Mouse (Mus musculus): ENCODE results near the gene Serpina3m. TPM values are rescaled to one million over a fixed set of nuclear protein-coding genes. Genes with fewer than 3 reads are reported as not detected.
"Not testable (repeated sequence)": the region's sequence is repeated elsewhere in the genome, so short reads cannot be mapped to it uniquely, and the experiment has no call there.

Serpina3m gene
- polyA plus RNA-seq (2015; fragmentation: Nextera tagmentation; extraction: Ambion mirVana), result 0.11 and 0.14 TPM in 2 replicates

- H3K27me3 ChIP-seq (ENCODE audit: control insufficient read depth, insufficient read depth, low read depth, low read length); H3K4me1 ChIP-seq (ENCODE audit: control insufficient read depth, low read depth, low read length); ATAC-seq (ENCODE audit: low read depth); H3K4me3 ChIP-seq (ENCODE audit: low read depth, low read length); H3K4me2 ChIP-seq (ENCODE audit: low read depth, low read length); H3K9ac ChIP-seq (ENCODE audit: low read depth, low read length); H3K27ac ChIP-seq (ENCODE audit: low read length); H3K36me3 ChIP-seq (ENCODE audit: control insufficient read depth, insufficient read depth); H3K9me3 ChIP-seq (replicated peaks; ENCODE audit: control insufficient read depth, low read length): not testable (repeated sequence)
- WGBS (ENCODE audit: insufficient replicate concordance), result 53% methylated on average over 3 of the region's 3 CpGs
Measured at GRCm38 (mm10) chr12:104338226-104338625, at the start of gene Serpina3m, which contains the start of gene Serpina3k. TSS of gene Serpina3m (plus strand) at chr12:104338486. TSS of gene Serpina3k (plus strand) at chr12:104338486.

DNA sequence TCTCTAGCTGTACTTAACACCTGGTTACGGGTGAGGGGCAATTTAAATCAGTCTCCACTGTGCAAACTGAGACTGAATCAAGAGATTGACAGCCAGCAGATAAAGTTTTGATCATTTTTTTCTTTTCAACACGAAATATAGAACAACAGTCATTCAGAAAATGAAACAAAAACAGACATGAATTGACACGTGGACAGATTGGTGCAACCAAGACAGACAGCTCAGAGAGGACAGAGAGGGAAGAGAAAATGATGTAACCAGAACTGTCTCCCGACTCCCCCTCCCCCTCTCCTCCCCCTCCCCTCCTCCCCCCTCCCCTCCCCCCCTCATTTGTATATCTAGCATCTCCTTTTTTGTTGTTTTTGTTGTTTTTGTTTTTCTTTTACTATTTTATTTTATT, 48.4 kb upstream of the Serpina3m start:
- no peak overlapping the region for H3K4me3 ChIP-seq (ENCODE audit: low read depth, low read length)
- ATAC-seq (ENCODE audit: low read depth), result no peak
- H3K9me3 ChIP-seq (replicated peaks; ENCODE audit: control insufficient read depth, low read length), result no peaks in the 10 kb centered on the region
- H3K4me2 ChIP-seq (ENCODE audit: low read depth, low read length), result no peak overlapping the region
- no peaks in the 10 kb centered on the region for H3K27me3 ChIP-seq (ENCODE audit: control insufficient read depth, insufficient read depth, low read depth, low read length)
- H3K36me3 ChIP-seq (ENCODE audit: control insufficient read depth, insufficient read depth), result no peaks in the 10 kb centered on the region
- 25% methylated on average over 3 of the region's 4 CpGs for WGBS (ENCODE audit: insufficient replicate concordance)
- no peak overlapping the region for H3K9ac ChIP-seq (ENCODE audit: low read depth, low read length)
- H3K4me1 ChIP-seq (ENCODE audit: control insufficient read depth, low read depth, low read length), result no peaks in the 10 kb centered on the region
- H3K27ac ChIP-seq (ENCODE audit: low read length), result no peak overlapping the region

GRCm38 (mm10) chr12:104293963-104294362, 44.3 kb upstream of the Serpina3m start:
- WGBS (ENCODE audit: insufficient replicate concordance), result 61% methylated on average over 2 of the region's 2 CpGs
- H3K9ac ChIP-seq (ENCODE audit: low read depth, low read length), result no peak overlapping the region
- no peak for ATAC-seq (ENCODE audit: low read depth)

DNA sequence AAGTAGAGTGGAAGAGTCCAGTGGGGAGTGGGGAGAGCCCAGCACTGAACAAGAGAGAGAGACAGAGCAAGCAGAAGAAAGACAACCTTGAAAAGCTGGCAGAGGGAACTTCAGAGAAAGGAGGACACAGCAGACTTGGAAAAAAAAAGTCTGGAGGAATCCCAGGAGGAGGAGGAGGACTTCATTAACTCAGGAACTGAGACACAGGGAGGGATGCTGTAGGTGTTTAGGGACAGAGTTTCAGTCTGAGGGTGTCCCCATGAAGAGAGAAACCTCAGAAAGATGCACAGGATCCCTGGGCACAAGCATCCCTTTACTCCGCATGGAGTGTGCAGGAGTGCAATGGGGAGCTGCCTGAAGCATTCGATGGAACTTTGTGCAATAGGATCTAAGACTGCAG, 40.2 kb upstream of the Serpina3m start:
- 68% methylated on average over 2 of the region's 2 CpGs for WGBS (ENCODE audit: insufficient replicate concordance)
- ATAC-seq (ENCODE audit: low read depth), result no peak
- no peak overlapping the region for H3K9ac ChIP-seq (ENCODE audit: low read depth, low read length)
- H3K4me1 ChIP-seq (ENCODE audit: control insufficient read depth, low read depth, low read length), result no peaks in the 10 kb centered on the region
- no peak overlapping the region for H3K4me2 ChIP-seq (ENCODE audit: low read depth, low read length)
- no peaks in the 10 kb centered on the region for H3K27me3 ChIP-seq (ENCODE audit: control insufficient read depth, insufficient read depth, low read depth, low read length)
- no peaks in the 10 kb centered on the region for H3K36me3 ChIP-seq (ENCODE audit: control insufficient read depth, insufficient read depth)
- H3K4me3 ChIP-seq (ENCODE audit: low read depth, low read length), result no peak overlapping the region
- H3K27ac ChIP-seq (ENCODE audit: low read length), result no peak overlapping the region
- H3K9me3 ChIP-seq (replicated peaks; ENCODE audit: control insufficient read depth, low read length), result no peaks in the 10 kb centered on the region

More at GRCm38 (mm10) chr12:104293963-104294362, 44.3 kb upstream of the Serpina3m start:
- H3K4me1 ChIP-seq (ENCODE audit: control insufficient read depth, low read depth, low read length), result no peaks in the 10 kb centered on the region
- H3K4me3 ChIP-seq (ENCODE audit: low read depth, low read length), result no peak overlapping the region
- H3K27ac ChIP-seq (ENCODE audit: low read length), result no peak overlapping the region
- no peaks in the 10 kb centered on the region for H3K27me3 ChIP-seq (ENCODE audit: control insufficient read depth, insufficient read depth, low read depth, low read length)
- no peaks in the 10 kb centered on the region for H3K36me3 ChIP-seq (ENCODE audit: control insufficient read depth, insufficient read depth)
- H3K4me2 ChIP-seq (ENCODE audit: low read depth, low read length), result no peak overlapping the region
- no peaks in the 10 kb centered on the region for H3K9me3 ChIP-seq (replicated peaks; ENCODE audit: control insufficient read depth, low read length)

DNA sequence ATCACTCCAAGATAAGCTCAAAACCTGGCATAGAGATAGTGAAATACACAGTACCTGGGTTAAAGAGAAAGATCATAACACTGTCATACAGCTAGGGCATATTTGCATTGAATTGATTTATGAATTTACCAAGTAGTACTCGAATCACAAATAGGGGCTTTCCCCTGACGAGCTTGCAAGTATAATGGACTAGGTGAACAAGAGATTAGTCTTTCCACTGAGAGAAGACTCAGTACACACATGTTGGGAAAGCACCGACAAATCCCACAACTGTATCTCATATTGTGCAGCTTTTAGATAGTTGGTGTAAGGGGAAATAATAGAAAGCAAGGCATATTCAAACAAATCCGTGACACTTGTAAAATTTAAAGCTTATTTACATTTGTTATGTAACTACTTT, 32.3 kb upstream of the Serpina3m start:
- Histone ChIP-seq H3K4me1 (ENCODE audit: control insufficient read depth, low read depth, low read length) (no peaks in the 10 kb centered on the region), H3K27me3 (ENCODE audit: control insufficient read depth, insufficient read depth, low read depth, low read length) (no peaks in the 10 kb centered on the region), H3K9me3 (replicated peaks; ENCODE audit: control insufficient read depth, low read length) (no peaks in the 10 kb centered on the region), H3K36me3 (ENCODE audit: control insufficient read depth, insufficient read depth) (no peaks in the 10 kb centered on the region), H3K4me2 (ENCODE audit: low read depth, low read length) (no peak overlapping the region), H3K4me3 (ENCODE audit: low read depth, low read length) (no peak overlapping the region), H3K27ac (ENCODE audit: low read length) (no peak overlapping the region), H3K9ac (ENCODE audit: low read depth, low read length) (no peak overlapping the region)
- no peak for ATAC-seq (ENCODE audit: low read depth)
- WGBS (ENCODE audit: insufficient replicate concordance), result 56% methylated on average over 4 of the region's 4 CpGs

DNA sequence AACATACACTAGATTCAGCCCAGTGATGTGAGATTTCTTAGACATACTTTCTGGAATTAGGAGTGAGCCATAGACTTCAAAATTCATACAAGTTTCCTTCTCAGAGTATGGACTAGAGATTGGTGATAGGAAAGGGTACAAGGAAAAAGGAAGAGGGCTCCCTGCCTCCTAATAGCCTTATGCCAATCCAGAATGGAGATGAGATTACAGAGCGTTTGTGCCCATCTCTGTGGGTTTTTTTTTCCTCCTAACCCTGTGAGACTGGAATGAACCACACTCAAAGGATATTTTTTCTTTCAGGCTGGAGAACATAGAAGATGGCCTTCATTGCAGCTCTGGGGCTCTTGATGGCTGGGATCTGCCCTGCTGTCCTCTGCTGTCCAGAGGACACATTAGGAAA, 24.0 kb upstream of the Serpina3m start, which contains the start of gene Serpina3j:
TSS of gene Serpina3j (plus strand) at position 301 of the 400 bp plus-strand sequence.
- Histone ChIP-seq H3K4me1 (ENCODE audit: control insufficient read depth, low read depth, low read length) (no peaks in the 10 kb centered on the region), H3K9ac (ENCODE audit: low read depth, low read length) (no peak within 1 kb of the TSS), H3K27ac (ENCODE audit: low read length) (no peak within 1 kb of the TSS), H3K9me3 (replicated peaks; ENCODE audit: control insufficient read depth, low read length) (no peaks in the 10 kb centered on the region), H3K4me3 (ENCODE audit: low read depth, low read length) (no peak within 1 kb of the TSS), H3K4me2 (ENCODE audit: low read depth, low read length) (no peak within 1 kb of the TSS), H3K27me3 (ENCODE audit: control insufficient read depth, insufficient read depth, low read depth, low read length) (no peaks in the 10 kb centered on the region), H3K36me3 (ENCODE audit: control insufficient read depth, insufficient read depth) (no peaks in the 10 kb centered on the region)
- 56% methylated on average over 1 of the region's 1 CpGs for WGBS (ENCODE audit: insufficient replicate concordance)
- ATAC-seq (ENCODE audit: low read depth), result no peak

DNA sequence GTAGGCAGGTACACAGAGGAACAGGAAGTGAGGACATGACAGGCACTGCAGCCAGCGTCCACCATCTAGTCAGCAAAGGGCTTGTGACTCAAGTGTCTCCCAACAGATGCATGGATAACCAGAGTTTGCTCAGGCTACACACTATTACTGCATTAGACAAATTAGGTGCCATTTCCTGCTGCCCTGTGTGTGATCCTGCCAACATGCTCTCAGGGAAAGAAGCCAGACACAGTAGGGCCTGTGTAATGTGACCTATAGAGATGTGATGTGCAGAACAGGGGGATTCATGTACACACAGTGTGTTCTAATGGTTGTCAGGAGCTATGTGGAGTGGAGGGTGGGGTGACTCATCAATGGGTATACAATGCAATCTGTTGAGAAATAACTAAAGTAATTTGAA, 15.8 kb upstream of the Serpina3m start:
- Histone ChIP-seq H3K36me3 (ENCODE audit: control insufficient read depth, insufficient read depth) (no peaks in the 10 kb centered on the region), H3K4me2 (ENCODE audit: low read depth, low read length) (no peak overlapping the region), H3K9ac (ENCODE audit: low read depth, low read length) (no peak overlapping the region), H3K9me3 (replicated peaks; ENCODE audit: control insufficient read depth, low read length) (no peaks in the 10 kb centered on the region), H3K4me1 (ENCODE audit: control insufficient read depth, low read depth, low read length) (no peaks in the 10 kb centered on the region), H3K27ac (ENCODE audit: low read length) (no peak overlapping the region), H3K4me3 (ENCODE audit: low read depth, low read length) (no peak overlapping the region), H3K27me3 (ENCODE audit: control insufficient read depth, insufficient read depth, low read depth, low read length) (no peaks in the 10 kb centered on the region)
- ATAC-seq (ENCODE audit: low read depth), result no peak
- WGBS (ENCODE audit: insufficient replicate concordance), result 29% methylated on average over 1 of the region's 1 CpGs

GRCm38 (mm10) chr12:104331701-104332100, 6.6 kb upstream of the Serpina3m start:
- no peaks in the 10 kb centered on the region for H3K9me3 ChIP-seq (replicated peaks; ENCODE audit: control insufficient read depth, low read length)
- H3K27me3 ChIP-seq (ENCODE audit: control insufficient read depth, insufficient read depth, low read depth, low read length), result no peaks in the 10 kb centered on the region
- H3K36me3 ChIP-seq (ENCODE audit: control insufficient read depth, insufficient read depth), result no peaks in the 10 kb centered on the region
- no peaks in the 10 kb centered on the region for H3K4me1 ChIP-seq (ENCODE audit: control insufficient read depth, low read depth, low read length)
- no peak for ATAC-seq (ENCODE audit: low read depth)
- H3K27ac ChIP-seq (ENCODE audit: low read length), result no peak overlapping the region
- H3K9ac ChIP-seq (ENCODE audit: low read depth, low read length), result no peak overlapping the region
- no peak overlapping the region for H3K4me3 ChIP-seq (ENCODE audit: low read depth, low read length)
- 63% methylated on average over 1 of the region's 1 CpGs for WGBS (ENCODE audit: insufficient replicate concordance)
- no peak overlapping the region for H3K4me2 ChIP-seq (ENCODE audit: low read depth, low read length)

GRCm38 (mm10) chr12:104336873-104337272, 1.4 kb upstream of the Serpina3m start:
- H3K27ac ChIP-seq (ENCODE audit: low read length); H3K36me3 ChIP-seq (ENCODE audit: control insufficient read depth, insufficient read depth); H3K4me2 ChIP-seq (ENCODE audit: low read depth, low read length); H3K27me3 ChIP-seq (ENCODE audit: control insufficient read depth, insufficient read depth, low read depth, low read length); H3K4me1 ChIP-seq (ENCODE audit: control insufficient read depth, low read depth, low read length); H3K9me3 ChIP-seq (replicated peaks; ENCODE audit: control insufficient read depth, low read length); ATAC-seq (ENCODE audit: low read depth); H3K9ac ChIP-seq (ENCODE audit: low read depth, low read length); H3K4me3 ChIP-seq (ENCODE audit: low read depth, low read length): not testable (repeated sequence)
